Mouse (Mus musculus) intestine, postnatal 0 days (tissue): ENCODE results near the gene Acsbg2. TPM values are rescaled to one million over a fixed set of nuclear protein-coding genes. Genes with fewer than 3 reads are reported as not detected.

Experiments used
- ATAC-seq: fragments of 200-750 bp; cut with Nextera tagmentation; 2 replicates; pipeline ENCODE4 v1.8.0; 2017; ENCODE audit warnings: mild to moderate bottlenecking, moderate TSS enrichment, moderate library complexity
- H3K27ac ChIP-seq: fragments of 300-500 bp; sonication (generic); 2 replicates; pipeline ENCODE4 v1.5.1; 2014; ENCODE audit warnings: mild to moderate bottlenecking, low read depth, low read length, moderate library complexity
- H3K27me3 ChIP-seq: fragments of 300-500 bp; sonication (generic); replicated peaks from 2 replicates; pipeline ENCODE4 v1.6.1; 2014; ENCODE audit warnings: low read length, mixed read lengths; ENCODE audit not compliant: control insufficient read depth, insufficient read depth
- H3K36me3 ChIP-seq: fragments of 300-500 bp; sonication (generic); 2 replicates; pipeline ENCODE4 v1.6.1; 2014; ENCODE audit warnings: mild to moderate bottlenecking, moderate library complexity; ENCODE audit not compliant: control insufficient read depth, insufficient read depth
- H3K4me1 ChIP-seq: fragments of 300-500 bp; sonication (generic); replicated peaks from 2 replicates; pipeline ENCODE4 v1.6.1; 2014; ENCODE audit warnings: antibody characterized with exemption, low read length, mixed read lengths; ENCODE audit not compliant: control insufficient read depth, insufficient read depth
- H3K4me2 ChIP-seq: fragments of 300-500 bp; sonication (generic); replicated peaks from 2 replicates; pipeline ENCODE4 v1.6.1; 2014; ENCODE audit warnings: low read depth, mild to moderate bottlenecking, moderate library complexity
- H3K4me3 ChIP-seq: fragments of 300-500 bp; sonication (generic); 2 replicates; pipeline ENCODE4 v1.5.1; 2014; ENCODE audit warnings: low read depth, low read length
- H3K9ac ChIP-seq: fragments of 300-500 bp; sonication (generic); 2 replicates; pipeline ENCODE4 v1.6.1; 2014; ENCODE audit warnings: mild to moderate bottlenecking, low read depth, low read length
- H3K9me3 ChIP-seq: fragments of 300-500 bp; sonication (generic); 2 replicates; pipeline ENCODE4 v1.6.1; 2016; ENCODE audit warnings: mixed run types; ENCODE audit not compliant: control insufficient read depth
- CTCF ChIP-seq: sonication (generic); IDR thresholded peaks from 2 replicates; pipeline ENCODE4 v1.5.1; 2016; ENCODE audit warnings: low read depth, mild to moderate bottlenecking, control low read depth, antibody characterized with exemption, moderate library complexity
- WGBS: fragments of 180-500 bp; shearing (Covaris S2); extraction: QIAGEN DNeasy Blood & Tissue Kit; methylation state at CpG from one replicate; pipeline ENCODE4 v1.1.7; 2014; 5-methylcytosine and 5-hydroxymethylcytosine counted together
- polyA plus RNA-seq: library from polyadenylated mRNA; unstranded; fragments of >200 nt; fragmentation: Nextera tagmentation; extraction: Ambion mirVana; gene quantifications from 2 replicates; pipeline ENCODE4 v1.2.1, GENCODE M21; 2015

Acsbg2 gene
- polyA plus RNA-seq, 1 experiment from 2014 or later: not detected

- H3K36me3 ChIP-seq: no peaks in the 10 kb centered on the region
- peak; percentile 74 for TF ChIP-seq CTCF
- H3K9ac ChIP-seq: peak overlapping the region; percentile 38; the same call in 1 of the 2 replicates
- H3K4me2 ChIP-seq: peak overlapping the region; percentile 87
- H3K27ac ChIP-seq: no peak overlapping the region
- no peaks in the 10 kb centered on the region for H3K9me3 ChIP-seq
- H3K4me3 ChIP-seq: peak overlapping the region; percentile 71
- under 1% methylated on average over 42 of the region's 42 CpGs for WGBS
- no peaks in the 10 kb centered on the region for H3K4me1 ChIP-seq
- ATAC-seq: peak; percentile 99
- H3K27me3 ChIP-seq: 0 out of 2 replicates have a peak, but pooled peaks cover 13% of the 10 kb centered on the region
Observed at GRCm38 (mm10) chr17:56831111-56831816, 43.0 kb downstream of the Acsbg2 start.

GRCm38 (mm10) chr17:56830411-56831110, 43.7 kb downstream of the Acsbg2 start, which contains the start of gene Rfx2:
TSS of gene Rfx2 (minus strand) at chr17:56831013.
- WGBS: 2% methylated on average over 42 of the region's 62 CpGs
- H3K9ac ChIP-seq: peak within 1 kb of the TSS; percentile 38
- H3K4me1 ChIP-seq: no peaks in the 10 kb centered on the region
- H3K27ac ChIP-seq: no peak within 1 kb of the TSS
- no peak for ATAC-seq
- H3K36me3 ChIP-seq: no peaks in the 10 kb centered on the region
- H3K4me3 ChIP-seq: peak within 1 kb of the TSS; percentile 71
- H3K9me3 ChIP-seq: no peaks in the 10 kb centered on the region
- TF ChIP-seq CTCF: no peak
- H3K4me2 ChIP-seq: peak within 1 kb of the TSS; percentile 87
- 0 out of 2 replicates have a peak, but pooled peaks cover 13% of the 10 kb centered on the region for H3K27me3 ChIP-seq

GRCm38 (mm10) chr17:56829795-56830194, 44.5 kb downstream of the Acsbg2 start:
- Histone ChIP-seq H3K27ac (no peak overlapping the region), H3K4me1 (no peaks in the 10 kb centered on the region), H3K9me3 (no peaks in the 10 kb centered on the region), H3K27me3 (0 out of 2 replicates have a peak, but pooled peaks cover 13% of the 10 kb centered on the region), H3K4me2 (peak overlapping the region; percentile 87), H3K4me3 (peak overlapping the region; percentile 71), H3K36me3 (no peaks in the 10 kb centered on the region), H3K9ac (no peak overlapping the region; the same call in 1 of the 2 replicates)
- no peak for TF ChIP-seq CTCF
- no peak for ATAC-seq
- 3% methylated on average over 27 of the region's 27 CpGs for WGBS

DNA sequence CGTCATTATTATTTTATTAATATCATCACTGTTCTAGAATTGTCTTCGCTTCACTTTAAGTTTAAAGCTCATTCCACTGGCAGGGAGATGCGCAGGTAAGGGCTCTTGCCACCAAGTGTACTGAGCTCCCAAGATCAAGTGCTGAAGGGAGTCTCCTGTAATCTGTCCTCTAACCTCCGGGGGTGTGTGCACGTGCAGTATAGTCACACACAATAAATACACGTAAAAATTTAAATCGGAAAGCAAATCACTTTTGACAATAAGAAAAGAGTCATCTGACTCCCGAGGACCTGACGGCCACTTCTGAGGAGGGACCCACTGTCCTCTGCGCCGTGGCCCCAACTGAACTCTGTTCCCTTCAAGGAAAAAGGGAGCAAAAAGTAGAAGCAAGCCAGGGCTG, 45.1 kb downstream of the Acsbg2 start:
- Histone ChIP-seq H3K36me3 (no peaks in the 10 kb centered on the region), H3K27me3 (0 out of 2 replicates have a peak, but pooled peaks cover 13% of the 10 kb centered on the region), H3K4me2 (peak overlapping the region; percentile 87), H3K9ac (no peak overlapping the region), H3K4me3 (peak overlapping the region; percentile 71), H3K9me3 (no peaks in the 10 kb centered on the region), H3K4me1 (no peaks in the 10 kb centered on the region), H3K27ac (no peak overlapping the region)
- no peak for TF ChIP-seq CTCF
- WGBS: 41% methylated on average over 11 of the region's 11 CpGs
- ATAC-seq: no peak

DNA sequence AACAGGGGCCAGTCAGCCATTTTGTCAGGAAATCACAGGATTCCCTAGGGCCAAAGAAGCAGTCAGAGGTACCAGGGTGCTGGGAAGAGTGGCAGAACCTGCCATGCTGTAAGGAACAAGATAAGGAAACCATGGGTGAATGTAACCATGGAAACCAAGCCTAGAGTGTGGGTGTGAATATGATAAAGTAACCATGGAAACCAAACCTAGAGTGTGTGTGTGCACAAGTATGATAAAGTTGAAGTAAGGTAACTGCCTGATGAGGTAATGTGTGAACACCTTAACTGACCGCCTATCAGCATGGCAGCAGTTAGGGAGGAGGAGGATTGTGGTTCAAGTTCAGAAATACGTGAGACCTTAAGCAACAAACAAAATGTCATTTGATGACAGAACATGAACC, 47.5 kb downstream of the Acsbg2 start:
- no peak for TF ChIP-seq CTCF
- H3K4me1 ChIP-seq: no peaks in the 10 kb centered on the region
- peak; percentile 7; the same call in 1 of the 2 replicates for ATAC-seq
- no peaks in the 10 kb centered on the region for H3K36me3 ChIP-seq
- WGBS: 49% methylated on average over 2 of the region's 2 CpGs
- no peak overlapping the region for H3K27ac ChIP-seq
- H3K9ac ChIP-seq: no peak overlapping the region
- no peak overlapping the region for H3K4me2 ChIP-seq
- no peak overlapping the region for H3K4me3 ChIP-seq
- H3K27me3 ChIP-seq: 0 out of 2 replicates have a peak, but pooled peaks cover 13% of the 10 kb centered on the region
- no peaks in the 10 kb centered on the region for H3K9me3 ChIP-seq

DNA sequence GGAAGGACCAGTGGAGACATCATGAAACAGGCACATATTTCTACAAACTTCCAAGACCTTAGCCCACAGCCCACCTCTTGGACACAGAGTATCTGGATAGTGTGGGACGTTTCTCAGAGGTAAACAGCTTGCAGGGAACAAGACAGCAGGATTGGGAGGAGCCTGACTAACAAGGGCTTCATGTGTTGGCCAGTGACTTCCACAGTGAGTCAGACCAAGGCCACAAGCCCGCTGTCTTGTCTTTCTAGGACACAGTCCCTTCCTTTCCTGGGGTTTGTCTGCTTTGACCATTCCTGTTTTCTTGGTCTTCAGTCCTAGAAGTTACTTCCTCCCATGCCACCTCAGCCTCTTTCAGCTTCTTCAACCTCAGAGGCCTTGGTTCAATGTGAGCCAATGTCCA, 50.9 kb downstream of the Acsbg2 start:
- TF ChIP-seq CTCF: no peak
- 57% methylated on average over 2 of the region's 2 CpGs for WGBS
- Histone ChIP-seq H3K4me3 (no peak overlapping the region), H3K27me3 (no peaks in the 10 kb centered on the region), H3K4me2 (no peak overlapping the region), H3K36me3 (no peaks in the 10 kb centered on the region), H3K4me1 (no peaks in the 10 kb centered on the region), H3K9me3 (no peaks in the 10 kb centered on the region), H3K9ac (no peak overlapping the region), H3K27ac (no peak overlapping the region)
- no peak for ATAC-seq
